Mouse (Mus musculus) T-cell, adult 2 months (primary cell): ENCODE data around the gene Kcnj6.

ENCODE experiments used
- DNase-seq: peaks from one replicate; pipeline ENCODE4 v3.0.0; 2022; ENCODE audit warnings: low spot score

Gene Kcnj6

GRCm38 (mm10) chr16:94931343-94932301 lies 65.9 kb downstream of the Kcnj6 start:
- DNase-seq: no peak

GRCm38 (mm10) chr16:94925364-94925763 lies 72.1 kb downstream of the Kcnj6 start:
- no peak for DNase-seq

GRCm38 (mm10) chr16:94919177-94919576 lies 78.3 kb downstream of the Kcnj6 start:
- no peak for DNase-seq

- no peak for DNase-seq
These were observed 91.5 kb downstream of the Kcnj6 start for GRCm38 (mm10) chr16:94906026-94906425.

- DNase-seq: no peak
These were observed 98.7 kb downstream of the Kcnj6 start for GRCm38 (mm10) chr16:94898832-94899231.

- no peak for DNase-seq
These were observed 105.3 kb downstream of the Kcnj6 start for GRCm38 (mm10) chr16:94892162-94892650.

GRCm38 (mm10) chr16:94890581-94890980 lies 106.9 kb downstream of the Kcnj6 start:
- DNase-seq: no peak

GRCm38 (mm10) chr16:94890056-94890455 lies 107.4 kb downstream of the Kcnj6 start:
- DNase-seq: no peak

- DNase-seq: no peak
These were observed 108.9 kb downstream of the Kcnj6 start for GRCm38 (mm10) chr16:94888554-94888953.

GRCm38 (mm10) chr16:94886398-94886797 lies 111.1 kb downstream of the Kcnj6 start:
- no peak for DNase-seq

GRCm38 (mm10) chr16:94885062-94885461 lies 112.4 kb downstream of the Kcnj6 start:
- no peak for DNase-seq

GRCm38 (mm10) chr16:94883909-94884308 lies 113.6 kb downstream of the Kcnj6 start:
- no peak for DNase-seq

- DNase-seq: no peak
These were observed 114.3 kb downstream of the Kcnj6 start for GRCm38 (mm10) chr16:94883196-94883595.

GRCm38 (mm10) chr16:94882111-94882510 lies 115.4 kb downstream of the Kcnj6 start:
- DNase-seq: no peak

GRCm38 (mm10) chr16:94872614-94873272 lies 124.8 kb downstream of the Kcnj6 start:
- no peak for DNase-seq

- no peak for DNase-seq
These were observed 129.1 kb downstream of the Kcnj6 start for GRCm38 (mm10) chr16:94868354-94868753.

GRCm38 (mm10) chr16:94866300-94866956 lies 131.1 kb downstream of the Kcnj6 start:
- DNase-seq: no peak

- DNase-seq: no peak
These were observed 131.7 kb downstream of the Kcnj6 start for GRCm38 (mm10) chr16:94865796-94866195.

GRCm38 (mm10) chr16:94865101-94865500 lies 132.4 kb downstream of the Kcnj6 start:
- DNase-seq: no peak

GRCm38 (mm10) chr16:94863475-94863874 lies 134.0 kb downstream of the Kcnj6 start:
- DNase-seq: no peak

GRCm38 (mm10) chr16:94855990-94856389 lies 141.5 kb downstream of the Kcnj6 start:
- no peak for DNase-seq

GRCm38 (mm10) chr16:94852407-94853160 lies 144.9 kb downstream of the Kcnj6 start:
- DNase-seq: no peak
